Mouse (Mus musculus) embryonic fibroblast, embryonic 13.5 days (primary cell): Measurements from ENCODE around the gene Ier5.
A peak's percentile ranks its signal among the peaks of the same experiment; 100 is the strongest.

ENCODE experiments used
- CTCF ChIP-seq: IDR thresholded peaks from 2 replicates; pipeline ENCODE4 v1.5.1; 2011; ENCODE audit warnings: mild to moderate bottlenecking, control low read depth, low read length, moderate library complexity, borderline replicate concordance; ENCODE audit not compliant: insufficient read depth
- POLR2A ChIP-seq: IDR thresholded peaks from 2 replicates; pipeline ENCODE4 v1.6.1; 2011; ENCODE audit warnings: low read depth, mild to moderate bottlenecking, control low read depth, low read length, moderate library complexity

- TF ChIP-seq CTCF (no peak), POLR2A (peak; percentile 30; the same call in 1 of the 2 replicates)
Measured at GRCm38 (mm10) chr1:155091842-155092800, 7.3 kb downstream of the Ier5 start.
